Mouse (Mus musculus) cortical plate, adult 2 months (tissue): ENCODE measurements around the gene Sema5b.

Source experiments
- CTCF ChIP-seq: fragments of 200-500 bp; IDR thresholded peaks from 2 replicates; pipeline ENCODE4 v1.5.1; 2011; ENCODE audit warnings: mild to moderate bottlenecking, control low read depth, low read length; ENCODE audit not compliant: insufficient read depth; ENCODE audit errors: extremely low read depth
- POLR2A ChIP-seq: fragments of 200-500 bp; IDR thresholded peaks from 2 replicates; pipeline ENCODE4 v1.6.1; 2011; ENCODE audit warnings: mild to moderate bottlenecking, low read length, control low read depth; ENCODE audit not compliant: insufficient read depth; ENCODE audit errors: extremely low read depth

GRCm38 (mm10) chr16:35591756-35592155 lies 50.8 kb downstream of the Sema5b start:
- TF ChIP-seq CTCF (no peak), POLR2A (no peak)
